Mouse (Mus musculus) spleen, adult 18-20 months (tissue): Measurements from ENCODE around the gene Gm45140.

ENCODE experiments used
- DNase-seq, 2 experiments: peaks; one replicate each; pipeline ENCODE4 v3.0.0; 2022; ENCODE audit warnings: mixed read lengths in 2 of 2

The Gm45140 gene

DNA sequence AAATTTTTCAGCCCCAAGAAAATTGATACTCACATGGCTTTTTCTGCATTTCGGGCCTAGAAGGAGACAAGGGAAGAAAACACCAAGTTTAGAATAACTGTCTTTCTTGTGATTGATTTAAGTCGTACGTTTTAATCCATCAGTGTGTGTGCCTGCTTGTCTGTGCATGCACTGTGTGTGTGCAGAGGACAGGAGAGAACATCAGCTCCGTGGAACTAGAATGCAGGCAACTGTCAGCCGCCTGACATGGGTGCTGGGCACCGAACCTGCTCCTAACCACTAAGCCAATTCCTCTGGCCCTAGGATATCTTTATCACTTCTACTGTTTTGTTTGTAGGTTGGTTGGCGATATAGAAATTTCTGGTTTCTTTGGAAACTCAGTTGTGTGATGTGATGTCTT, at the start of gene Gm45140:
Gene Gm45140 (minus strand): TSS at position 101 of the 400 bp plus-strand sequence.
- DNase-seq: no peak

DNA sequence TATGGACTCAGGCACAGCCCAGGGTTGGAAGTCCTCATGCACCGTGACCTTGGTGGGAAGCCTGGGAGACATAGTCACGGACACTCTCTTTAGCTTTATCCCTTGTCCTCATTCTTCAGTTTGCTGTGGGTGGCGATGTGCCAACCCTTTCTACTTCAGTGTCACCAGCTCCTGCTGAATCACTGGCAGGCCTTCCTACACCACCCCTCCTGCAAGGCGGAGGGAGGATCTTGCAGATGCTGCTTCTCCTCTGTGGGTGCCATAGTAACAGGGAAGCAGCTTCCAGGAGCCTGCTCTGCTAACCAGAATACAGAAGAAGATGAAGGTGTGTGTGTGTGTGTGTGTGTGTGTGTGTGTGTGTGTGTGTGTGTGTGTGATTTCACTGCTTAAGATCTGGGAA, 47.2 kb upstream of the Gm45140 start:
- DNase-seq: no peak

DNA sequence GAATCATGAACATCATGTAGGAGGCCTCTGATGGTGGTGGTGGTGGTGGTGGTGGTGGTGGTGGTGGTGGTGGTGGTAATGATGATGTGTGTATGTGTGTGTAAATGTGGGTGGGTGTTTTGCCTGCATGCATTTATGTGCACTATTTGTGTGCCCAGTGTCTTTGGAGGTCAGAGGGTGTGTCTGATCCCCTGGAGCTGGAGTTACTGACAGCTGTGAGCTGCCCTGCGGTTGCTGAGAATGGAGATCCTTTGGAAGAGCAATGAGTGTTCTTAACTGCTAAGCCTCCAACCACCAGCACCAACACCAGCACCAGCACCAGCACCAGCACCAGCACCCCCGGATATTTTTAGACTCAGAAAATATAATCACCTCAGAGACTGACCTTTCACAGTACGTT, 46.6 kb upstream of the Gm45140 start:
- DNase-seq: no peak

DNA sequence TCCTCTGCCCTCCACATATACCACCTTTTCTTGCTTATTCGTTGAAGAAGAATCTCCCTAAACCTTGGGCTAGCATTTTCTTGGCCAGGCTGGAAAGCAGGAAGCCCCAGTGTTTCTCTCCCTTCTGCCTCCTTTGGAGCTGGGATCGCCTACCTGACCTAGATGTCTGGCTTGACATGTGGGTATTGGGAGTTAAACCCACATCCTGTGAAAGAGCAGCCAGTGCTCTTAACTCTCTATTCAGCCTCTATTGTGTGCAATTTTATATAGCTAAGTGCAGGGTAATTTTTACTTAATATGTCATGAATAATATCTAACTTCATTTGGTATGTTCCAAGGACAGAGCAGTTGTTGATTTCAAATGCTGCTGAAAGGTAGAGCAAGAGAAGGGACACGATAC, 44.0 kb upstream of the Gm45140 start:
- no peak for DNase-seq

DNA sequence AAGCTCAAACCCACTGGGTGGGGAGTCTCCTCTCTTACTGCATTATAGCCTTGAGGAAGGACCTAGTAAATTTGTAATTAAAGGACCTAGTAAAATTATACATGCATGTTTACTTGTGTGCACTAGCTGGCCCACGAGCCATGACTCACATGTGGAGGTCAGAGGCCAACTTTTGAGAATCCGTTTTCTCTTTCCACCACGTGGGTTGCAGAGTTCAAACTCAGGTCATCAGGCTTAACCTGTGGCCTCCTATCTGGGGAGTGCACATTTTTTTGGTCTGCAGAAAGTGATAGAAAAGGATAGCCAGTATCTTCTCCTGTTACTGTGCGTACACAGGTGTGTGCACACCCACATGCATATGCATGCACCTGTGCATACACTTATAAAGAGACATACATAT, 43.4 kb upstream of the Gm45140 start:
- DNase-seq: no peak

DNA sequence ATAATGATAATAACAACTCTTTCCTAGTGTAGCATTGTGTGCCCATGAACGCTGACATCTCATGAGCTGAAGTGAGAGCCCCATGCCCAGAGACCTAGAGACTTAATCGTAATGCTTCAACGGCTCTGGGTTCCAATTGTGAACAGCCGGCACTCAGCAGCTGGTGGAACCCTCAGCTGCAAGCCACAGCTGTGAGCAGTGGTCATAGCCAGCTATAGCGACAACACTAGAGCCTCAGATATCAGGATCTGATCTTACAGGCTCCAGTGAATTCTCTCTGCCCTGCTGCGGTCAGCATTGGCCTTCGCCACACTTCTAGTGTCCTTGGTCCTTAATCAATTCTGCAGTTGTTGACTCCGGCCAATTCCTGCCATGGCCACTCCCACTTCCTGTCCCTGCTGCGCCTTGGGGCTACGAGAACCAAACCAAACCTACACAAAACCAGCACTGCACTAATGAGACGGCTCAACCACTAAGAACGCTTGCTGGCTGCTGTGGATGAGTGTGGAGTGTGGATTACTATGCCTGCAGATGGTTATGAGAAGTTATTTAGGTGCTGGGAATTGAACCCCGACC, 40.6 kb upstream of the Gm45140 start:
- peak; percentile 26 to 35 for DNase-seq

DNA sequence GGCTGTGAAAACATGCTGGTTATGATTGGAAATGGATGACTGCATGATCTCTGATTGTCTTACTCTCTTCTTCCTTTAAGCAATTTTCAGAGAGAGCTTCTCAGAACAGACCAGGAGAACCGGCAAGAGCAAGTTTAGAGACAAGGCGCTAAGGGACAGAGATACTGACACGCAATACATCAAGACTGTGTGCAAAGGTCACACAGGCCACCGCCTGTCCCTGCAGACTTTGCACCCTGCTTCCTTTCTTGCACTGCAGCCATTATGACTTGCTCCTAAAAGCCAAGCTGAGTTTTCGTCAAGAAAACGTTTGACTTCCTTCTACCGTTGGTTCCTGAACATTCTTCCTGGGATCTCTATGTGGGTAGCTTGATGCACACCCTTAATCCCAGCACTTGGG, 40.0 kb upstream of the Gm45140 start:
- no peak for DNase-seq

DNA sequence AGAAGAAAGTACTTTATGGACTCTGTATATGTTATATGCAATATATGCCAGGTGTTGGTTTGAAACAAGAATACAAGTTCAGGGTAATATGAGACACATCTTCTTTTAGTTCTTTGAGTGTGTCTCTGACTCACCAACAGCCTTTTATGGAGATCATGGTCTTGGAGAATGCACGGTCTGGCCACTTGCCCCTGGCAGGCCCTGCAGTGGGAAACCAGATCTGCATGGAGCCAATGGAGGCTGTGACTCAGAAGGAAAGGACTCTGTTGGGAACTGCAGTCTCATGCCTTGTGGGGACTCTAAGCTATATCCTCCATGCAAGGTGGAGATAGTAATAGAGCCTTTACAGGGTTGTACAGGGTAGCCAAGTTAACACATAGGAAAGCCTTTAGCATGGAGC, 39.5 kb upstream of the Gm45140 start:
- no peak for DNase-seq

DNA sequence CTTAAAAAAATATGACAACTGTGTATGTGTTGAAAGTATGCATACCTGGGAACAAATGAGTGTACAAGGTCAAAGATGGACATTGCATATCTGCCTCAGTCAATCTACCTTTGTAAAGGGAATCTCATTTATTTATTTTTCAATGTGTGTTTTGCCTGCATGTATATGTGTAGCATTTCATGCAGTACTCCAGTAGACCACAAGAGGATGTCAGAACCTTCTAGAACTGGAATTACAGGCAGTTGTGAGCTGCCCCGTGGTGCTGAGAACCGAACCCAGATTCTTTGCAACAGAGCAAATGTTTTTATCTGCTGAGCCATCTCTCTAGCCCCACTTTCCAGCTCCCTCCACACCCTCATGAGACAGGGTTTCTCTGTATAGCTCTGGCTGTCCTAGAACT, 38.4 kb upstream of the Gm45140 start:
- DNase-seq: no peak

DNA sequence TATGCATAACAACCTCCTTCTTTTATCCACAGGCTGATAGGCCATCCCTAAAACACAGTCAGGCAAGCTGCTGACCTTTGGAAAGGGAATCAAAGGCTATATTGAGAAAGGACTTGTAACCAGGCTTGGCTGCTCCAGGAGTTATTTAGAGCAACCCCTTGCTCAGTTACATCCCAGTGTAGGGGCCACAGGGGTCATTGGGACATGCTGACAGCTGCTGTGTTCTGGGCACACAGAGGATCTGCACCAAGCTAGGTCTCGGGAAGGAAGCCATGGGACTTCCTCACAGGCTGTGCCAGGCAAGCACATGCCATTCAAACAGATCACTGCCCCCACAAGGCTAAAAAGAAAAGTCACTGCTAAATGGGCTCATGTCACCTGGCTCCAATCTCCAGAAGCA, 37.5 kb upstream of the Gm45140 start:
- DNase-seq: no peak

DNA sequence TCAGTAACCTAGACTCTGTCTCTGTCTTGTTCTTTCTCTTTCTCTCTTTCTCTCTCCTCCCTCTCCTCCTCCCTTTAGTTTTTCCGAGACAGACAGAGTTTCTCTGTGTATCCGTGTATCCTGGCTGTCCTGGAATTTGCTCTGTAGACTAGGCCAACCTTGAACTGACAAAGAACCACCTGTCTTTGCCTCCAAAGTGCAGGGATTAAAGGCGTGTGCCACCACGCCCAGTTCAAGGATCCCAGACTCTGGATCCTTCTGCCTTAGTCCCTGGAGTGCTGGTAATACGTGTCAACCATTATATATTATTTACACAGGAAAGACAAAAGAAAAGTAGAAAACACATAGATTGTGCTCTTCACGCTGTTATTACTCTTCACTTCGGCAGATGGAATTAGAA, 35.6 kb upstream of the Gm45140 start:
- DNase-seq: no peak

DNA sequence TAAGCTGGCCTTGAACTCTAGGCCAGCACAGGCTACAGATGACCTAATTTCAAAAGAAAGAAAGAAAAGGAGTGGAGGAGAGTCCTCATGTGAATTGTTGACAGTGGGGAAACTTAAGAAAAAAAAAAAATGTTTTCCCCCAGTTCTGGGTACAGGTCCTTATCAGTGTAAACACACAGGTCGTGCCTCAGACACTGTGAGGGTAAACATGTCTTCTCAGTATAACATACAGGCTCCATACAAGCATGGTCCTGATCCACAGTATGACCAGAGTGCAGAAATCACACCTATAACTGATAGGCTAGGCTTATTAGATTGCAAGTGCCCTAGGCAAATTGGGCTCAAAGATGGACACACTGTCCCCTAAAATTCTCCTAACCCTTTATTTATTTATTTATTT, 34.8 kb upstream of the Gm45140 start:
- DNase-seq: no peak

DNA sequence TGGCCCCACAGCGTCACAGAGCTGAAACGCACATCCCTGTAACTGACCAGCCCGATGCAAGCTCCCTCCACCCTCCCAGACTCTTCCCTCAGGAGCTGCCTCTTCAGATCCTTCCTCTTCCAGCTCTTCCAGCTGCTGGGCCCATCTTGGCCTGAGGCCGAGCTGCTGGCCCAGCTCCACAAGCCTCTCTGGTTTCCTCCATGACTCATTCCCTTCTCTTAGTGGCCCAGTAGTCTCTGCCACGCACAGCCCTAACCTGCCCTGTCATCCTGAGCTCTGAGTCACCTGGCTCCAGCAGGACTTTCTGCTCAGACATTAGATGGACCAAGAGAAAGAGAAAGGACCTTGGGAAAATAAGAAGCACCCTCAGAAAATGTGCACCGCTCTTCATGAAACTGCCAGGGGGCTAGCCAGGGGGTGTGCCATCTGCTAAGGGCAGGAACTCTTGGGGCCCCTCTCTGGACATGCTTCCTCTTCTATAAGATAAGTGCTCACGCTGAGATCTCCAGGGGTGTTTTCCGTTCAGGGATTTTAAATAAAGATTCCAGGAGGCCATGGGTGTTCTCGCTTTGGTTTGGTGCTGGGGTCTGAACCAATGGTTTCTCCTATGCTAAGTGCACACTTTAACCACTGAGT, 33.4 kb upstream of the Gm45140 start:
- DNase-seq: no peak

DNA sequence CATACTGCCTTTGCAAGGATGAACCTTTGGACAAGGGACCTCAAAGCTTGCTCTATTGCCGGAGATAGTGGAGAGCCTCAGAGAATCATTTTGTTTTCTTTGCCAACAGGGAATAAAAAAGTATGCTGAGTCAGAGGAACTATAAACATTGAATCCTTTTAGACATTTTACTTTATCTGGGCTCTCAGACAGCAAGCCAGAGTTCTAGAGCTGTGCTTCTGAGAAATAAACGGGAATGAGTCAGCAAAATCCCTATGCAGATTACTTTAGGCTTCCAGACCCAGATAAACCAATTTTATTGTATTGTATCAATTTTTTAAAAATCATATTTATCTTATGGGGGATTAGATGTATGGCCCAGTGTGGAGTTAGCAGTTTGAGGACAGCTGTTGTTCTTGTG, 31.7 kb upstream of the Gm45140 start:
- no peak for DNase-seq

DNA sequence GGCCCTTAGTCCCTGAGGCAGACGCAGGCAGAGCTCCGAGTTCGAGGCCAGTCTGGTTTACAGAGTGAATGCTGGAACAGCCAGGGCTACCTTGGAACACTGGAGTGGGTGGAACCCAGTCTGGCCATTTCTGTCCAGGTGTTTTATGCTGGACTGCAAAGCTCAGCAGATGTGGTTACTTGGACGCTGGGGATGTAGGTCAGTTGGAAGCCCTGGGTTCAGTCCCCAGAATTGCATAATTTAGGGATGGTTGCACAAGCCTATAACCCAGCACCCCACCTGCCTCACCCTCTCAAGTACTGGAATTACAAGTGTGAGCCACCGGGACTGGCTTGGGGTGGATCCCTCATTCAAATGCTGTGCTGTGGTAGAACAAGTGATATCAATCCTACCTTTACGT, 30.6 kb upstream of the Gm45140 start:
- DNase-seq: no peak

DNA sequence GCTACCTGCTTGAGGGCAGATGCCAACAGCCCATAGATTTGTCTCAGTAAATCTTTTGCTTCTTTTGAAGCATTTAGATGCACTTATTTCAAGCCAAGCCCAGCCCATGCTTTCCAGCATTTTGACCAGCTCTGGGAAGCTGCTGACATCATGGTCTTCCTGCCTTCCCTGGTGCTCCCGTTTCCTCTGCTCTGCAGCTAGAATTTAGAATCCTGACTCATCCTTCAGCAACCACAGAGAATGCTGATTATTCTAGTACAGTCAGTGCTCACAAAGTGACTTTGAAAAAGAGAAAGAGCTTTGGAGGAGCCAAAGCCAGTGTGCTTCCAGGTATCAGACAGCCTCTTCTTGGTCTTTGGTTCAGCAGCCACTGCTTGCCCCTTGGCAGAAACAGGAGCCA, 21.5 kb upstream of the Gm45140 start:
- no peak for DNase-seq

DNA sequence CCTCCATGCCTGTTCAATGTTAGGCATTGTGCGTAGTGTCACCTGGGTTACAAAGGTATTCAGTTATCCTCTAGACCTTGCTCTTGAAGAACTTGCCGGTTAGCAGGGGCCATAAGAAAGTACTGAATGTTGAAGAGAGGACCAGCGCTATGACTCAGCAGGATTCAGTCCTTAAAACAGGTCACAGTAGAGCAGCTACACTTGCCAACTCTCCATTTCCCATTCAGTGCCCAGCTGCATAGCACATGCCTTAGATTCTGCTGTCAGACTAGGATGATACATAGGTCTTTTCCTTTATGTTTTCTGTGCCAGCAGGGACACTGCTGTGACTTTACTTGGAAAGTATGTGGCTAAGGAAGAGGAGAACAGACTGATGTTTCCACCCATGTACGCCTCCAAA, 17.9 kb upstream of the Gm45140 start:
- no peak for DNase-seq

DNA sequence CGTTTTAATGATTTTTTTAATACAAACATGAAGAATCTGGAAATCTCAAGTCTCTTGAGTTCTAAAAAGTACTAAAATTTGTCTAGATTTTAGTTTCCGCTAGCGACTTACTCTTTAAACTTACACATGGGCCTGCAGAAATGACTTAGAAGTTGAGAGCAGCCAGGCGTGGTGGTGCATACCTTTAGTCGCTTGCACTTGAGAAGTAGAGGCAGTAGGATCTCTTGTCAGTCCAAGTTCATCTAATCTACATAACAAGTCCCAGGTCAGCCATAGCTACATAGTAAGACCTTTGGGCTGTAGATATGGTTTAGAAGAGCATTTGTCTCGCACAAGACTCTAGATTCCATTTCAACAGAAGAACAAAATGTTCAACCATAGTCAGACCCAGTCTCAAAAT, 16.3 kb upstream of the Gm45140 start:
- DNase-seq: no peak

DNA sequence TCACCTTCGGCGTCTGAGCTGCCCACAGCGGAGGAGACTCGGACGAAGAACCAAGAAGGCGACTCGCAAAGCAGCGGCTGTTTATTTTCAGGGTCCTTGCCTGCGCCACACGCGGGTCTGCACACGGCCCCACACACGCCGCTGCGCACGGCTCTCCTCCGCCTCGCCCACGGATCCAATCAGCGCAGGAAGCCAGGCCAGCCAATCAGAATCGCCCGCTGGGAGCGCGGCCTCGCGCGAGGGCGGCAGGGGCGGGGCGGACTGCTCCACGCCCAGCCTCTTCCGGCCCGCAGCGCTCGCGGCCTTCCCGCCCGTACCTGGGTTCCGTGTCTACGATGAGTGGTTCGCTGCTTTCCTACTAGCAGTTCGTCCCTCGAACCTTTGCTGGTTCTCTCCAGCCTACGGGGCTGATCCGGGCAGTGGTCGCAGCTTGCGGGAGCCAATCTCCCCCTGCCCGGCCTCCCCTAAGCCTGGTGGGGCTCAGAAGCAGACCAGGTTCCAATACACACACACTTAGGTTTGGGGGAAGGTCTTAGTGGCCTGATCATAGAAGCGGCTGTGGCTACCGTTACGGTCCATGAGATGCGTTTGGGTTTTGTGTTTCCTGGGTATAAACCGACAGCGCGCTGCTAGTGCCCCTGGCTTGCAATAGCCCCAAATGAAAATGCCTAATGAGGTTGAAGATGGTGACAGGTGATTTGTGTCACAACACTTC, 15.5 kb upstream of the Gm45140 start, which contains the start of gene Cnbp:
Gene Cnbp (minus strand): TSS at position 207 of the 715 bp plus-strand sequence.
- DNase-seq: peak; percentile 93 to 94

DNA sequence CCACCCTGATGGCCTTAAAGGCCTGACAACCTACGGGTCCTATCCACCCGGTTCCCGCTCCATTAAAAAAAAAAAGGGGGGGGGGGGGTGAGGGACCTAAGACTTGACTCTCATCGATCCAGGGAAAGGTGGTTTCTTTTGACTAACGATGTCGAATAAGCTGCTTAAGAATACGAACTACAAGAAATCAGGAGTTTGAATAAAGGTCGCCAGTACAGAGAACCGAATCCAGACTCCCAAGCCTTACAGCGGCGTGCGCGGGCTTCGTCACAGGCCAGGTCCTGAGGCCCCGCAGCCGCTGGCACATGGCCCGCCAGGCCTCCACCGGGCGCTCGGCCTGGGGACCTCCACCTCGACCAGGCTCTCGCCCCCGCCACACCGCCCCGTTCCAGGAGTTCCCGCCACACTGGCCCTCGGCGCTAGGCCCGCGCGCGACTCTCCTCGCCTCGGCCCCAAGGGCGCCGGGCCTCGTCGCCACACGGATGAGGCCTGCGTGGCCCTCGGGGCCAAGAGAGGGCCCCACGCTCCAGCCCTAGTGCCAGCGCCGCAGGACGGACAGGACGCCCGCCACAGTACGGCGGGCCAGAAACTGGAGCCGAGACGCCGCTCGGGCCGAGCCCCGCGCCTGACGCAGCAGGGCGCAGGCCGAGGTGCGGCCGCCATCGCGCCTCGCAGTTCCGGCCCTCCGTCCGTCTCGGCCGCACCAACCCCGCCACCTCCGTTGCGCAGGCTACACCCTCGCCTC, 14.7 kb upstream of the Gm45140 start:
- DNase-seq: peak in 1 of 2 experiments; percentile 42

DNA sequence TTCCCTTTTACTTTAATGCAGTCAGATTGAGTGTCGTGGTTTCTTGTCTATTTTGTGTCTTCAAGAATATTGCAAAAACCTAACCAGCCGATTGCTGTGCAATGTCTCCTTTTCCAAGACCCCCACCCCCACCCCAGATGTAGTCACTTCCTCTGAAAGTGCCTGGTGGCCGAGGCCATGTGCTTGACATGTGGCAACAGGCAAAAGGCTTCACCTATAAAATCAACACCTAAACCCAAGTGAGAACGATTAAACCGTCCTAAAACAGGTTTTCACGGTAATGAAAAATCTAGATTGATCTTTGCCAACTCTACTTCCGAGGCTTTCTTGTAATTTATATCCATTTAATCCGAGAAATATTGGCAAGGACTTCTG, 14.2 kb upstream of the Gm45140 start:
- no peak for DNase-seq

DNA sequence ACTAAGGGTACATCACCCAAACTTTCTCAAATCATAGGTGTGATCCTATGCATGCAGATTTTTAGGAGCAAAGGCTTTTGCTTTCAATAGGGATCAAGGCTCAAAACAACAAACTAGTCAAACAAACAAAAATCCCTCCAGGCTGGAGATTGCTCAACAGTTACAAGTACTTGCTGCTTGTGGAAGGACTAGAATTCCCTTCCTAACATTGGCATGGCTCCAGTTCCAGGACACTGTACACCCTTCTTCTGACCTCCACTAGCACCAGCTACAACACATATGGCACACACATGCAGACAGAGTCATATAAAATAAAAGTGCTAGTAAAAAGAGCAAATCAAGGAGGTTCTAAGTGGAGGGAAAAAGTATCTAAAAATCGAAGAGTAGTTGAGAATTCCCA, 11.2 kb upstream of the Gm45140 start:
- no peak for DNase-seq

DNA sequence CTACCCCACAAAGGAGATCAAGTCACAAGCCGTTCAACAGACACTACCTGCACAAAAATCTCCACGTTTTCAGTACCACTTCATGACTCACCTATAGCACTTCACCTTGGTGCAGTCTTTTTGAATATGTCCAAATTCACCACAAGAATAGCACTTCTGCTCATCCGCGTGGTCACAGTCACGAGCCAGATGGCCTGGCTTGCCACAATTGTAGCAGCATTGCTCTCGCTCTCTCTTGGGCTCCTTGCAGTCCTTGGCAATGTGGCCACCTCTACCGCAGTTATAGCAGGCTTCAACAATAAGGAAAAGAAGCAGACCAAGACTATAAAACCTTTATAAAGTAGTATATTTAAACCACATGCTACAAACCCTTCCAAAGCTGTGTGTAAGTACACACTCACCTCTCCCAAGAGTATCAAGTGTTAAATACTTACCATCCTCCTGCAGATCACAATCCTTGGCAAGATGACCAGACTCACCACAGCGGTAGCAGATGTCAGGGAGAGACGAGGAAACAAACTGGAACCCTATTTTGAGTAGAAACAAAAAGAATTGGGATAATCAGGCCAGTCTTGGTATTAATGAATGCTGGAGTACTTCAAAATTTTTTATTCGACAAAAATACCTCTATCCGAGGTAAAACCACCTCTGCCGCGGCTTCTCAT, 9.6 kb upstream of the Gm45140 start:
- DNase-seq: no peak
